Mouse (Mus musculus) C2C12 (cell line): Measurements from ENCODE around the gene Gabrd.

ENCODE experiments used
- CEBPB ChIP-seq: IDR thresholded peaks from one replicate; pipeline ENCODE4 v1.6.1; 2011; ENCODE audit warnings: low read depth, mild to moderate bottlenecking, control low read depth, moderate library complexity
- CTCF ChIP-seq: IDR thresholded peaks from one replicate; pipeline ENCODE4 v1.5.1; 2011; ENCODE audit not compliant: control insufficient read depth, insufficient read depth, insufficient read length
- MAX ChIP-seq: IDR thresholded peaks from one replicate; pipeline ENCODE4 v1.6.1; 2011; ENCODE audit warnings: mild to moderate bottlenecking, control low read depth
- MYOG ChIP-seq: IDR thresholded peaks from one replicate; pipeline ENCODE4 v1.6.1; 2011; ENCODE audit not compliant: control insufficient read depth, insufficient read length; ENCODE audit errors: extremely low read depth
- USF1 ChIP-seq: IDR thresholded peaks from one replicate; pipeline ENCODE4 v1.6.1; 2011; ENCODE audit warnings: low read depth, mild to moderate bottlenecking, control low read depth, moderate library complexity

GRCm38 (mm10) chr4:155412124-155412523, 14.2 kb upstream of the Gabrd start:
- no peak for TF ChIP-seq CTCF
- no peak for TF ChIP-seq CEBPB
- no peak for TF ChIP-seq MYOG
- TF ChIP-seq USF1: no peak
- TF ChIP-seq MAX: no peak
